ENCODE assay signal across 8 mouse cellular contexts in the genomic region with DNA sequence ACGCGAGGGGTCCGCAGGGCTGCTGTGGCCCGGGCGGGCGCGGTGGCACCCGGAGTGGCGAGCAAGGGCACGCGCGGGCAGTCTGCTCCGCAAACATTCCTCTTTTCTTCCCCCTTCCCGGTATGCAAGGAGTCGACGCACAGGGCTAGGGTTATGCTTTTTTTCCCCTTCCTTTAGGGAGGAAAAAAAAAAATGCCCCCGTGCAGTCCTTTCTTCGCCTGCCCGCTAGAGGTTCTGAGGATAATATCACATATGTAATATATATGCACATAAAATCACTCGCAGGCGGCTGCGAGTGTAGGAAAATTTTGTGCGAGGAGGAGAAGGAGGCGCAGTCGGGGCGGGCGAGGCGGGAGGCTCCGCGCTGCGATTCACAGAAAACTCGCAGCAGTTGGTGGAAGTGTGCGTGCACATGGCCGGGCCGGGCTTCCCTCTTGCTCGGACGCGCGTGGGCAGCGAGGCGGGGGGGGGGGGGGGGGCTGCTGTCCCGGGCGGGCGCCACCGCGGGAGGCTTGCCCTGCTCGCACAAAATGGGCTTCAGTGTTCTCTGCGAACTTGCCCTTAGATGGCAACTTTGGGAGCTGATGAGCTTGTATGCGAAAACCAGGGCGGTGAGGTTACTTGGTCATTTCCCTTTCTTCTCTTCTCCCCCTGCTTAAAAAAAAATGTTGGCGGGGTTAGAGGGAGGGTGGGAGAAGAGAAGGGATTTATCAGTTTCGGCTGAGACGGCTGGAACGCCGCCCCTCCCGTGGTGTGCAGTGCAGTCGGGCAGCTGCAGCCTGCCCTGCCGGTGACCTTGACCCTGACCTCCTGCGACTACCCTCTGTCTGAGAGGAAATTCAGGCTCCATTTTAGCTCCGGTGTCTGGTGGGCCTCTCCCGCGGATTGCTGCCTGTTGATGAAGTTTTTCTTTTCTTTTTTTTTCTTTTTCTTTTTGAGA. TPM values are rescaled to one million over a fixed set of nuclear protein-coding genes. Genes with fewer than 3 reads are reported as not detected.
DNase-seq lines count a peak whose midpoint lies in the region; ATAC-seq and TF ChIP-seq lines count a peak whose summit lies in the region.

No protein-coding gene starts in this region.

- ATAC-seq in forebrain, embryonic 13.5 days = 0 out of 2 replicates have a peak, but pooled peaks have one; percentile 0
- ATAC-seq in heart, postnatal 0 days (ENCODE audit: insufficient read depth, low read depth) = peak; percentile 21

- under 1% methylated on average over 47 of the region's 62 CpGs for WGBS in forebrain, embryonic 13.5 days
- under 1% methylated on average over 54 of the region's 62 CpGs for WGBS in heart, postnatal 0 days
- WGBS in olfactory bulb, adult 2 months = 2% methylated on average over 55 of the region's 62 CpGs

- DNase-seq in brain, embryonic 18.5 days (ENCODE audit: low read depth, low spot score) = peak; percentile 20
- peak; percentile 83 for DNase-seq in heart, postnatal 0 days (ENCODE audit: low spot score)
- DNase-seq in layer of hippocampus, adult 18-20 months (ENCODE audit: low spot score in 2 of 2) = peak; percentile 23 to 53
- peak; percentile 26 to 44 for DNase-seq in lung, adult 18-20 months
- peak; percentile 20 to 23 for DNase-seq in thymus, postnatal 10 days (ENCODE audit: low spot score in 2 of 2)

- H3K9ac ChIP-seq in forebrain, embryonic 13.5 days = peak overlapping the region; percentile 98
- H3K9ac ChIP-seq in heart, postnatal 0 days (replicated peaks; ENCODE audit: low read depth, low read length) = peak overlapping the region; percentile 93

- H3K27ac ChIP-seq in forebrain, embryonic 13.5 days = peak overlapping the region; percentile 98
- peak overlapping the region; percentile 100 for H3K27ac ChIP-seq in heart, postnatal 0 days (ENCODE audit: low read depth)
- peak overlapping the region; percentile 96 for H3K27ac ChIP-seq in olfactory bulb, adult 2 months (ENCODE audit: insufficient read depth, low read depth, low read length)

- peaks cover 4% of the 10 kb centered on the region; the same call in 1 of the 2 replicates for H3K36me3 ChIP-seq in E14TG2a.4 (ENCODE audit: insufficient read depth, low read length)
- no peaks in the 10 kb centered on the region for H3K36me3 ChIP-seq in forebrain, embryonic 13.5 days (ENCODE audit: poor library complexity, severe bottlenecking)
- H3K36me3 ChIP-seq in heart, postnatal 0 days (replicated peaks; ENCODE audit: control insufficient read depth, insufficient read depth, low read length) = no peaks in the 10 kb centered on the region

- peak; percentile 74 for TF ChIP-seq EP300 in heart, postnatal 0 days (IDR thresholded peaks at IDR 0.05; ENCODE audit: low read depth)

- H3K4me1 ChIP-seq in E14TG2a.4 (replicated peaks; ENCODE audit: low read depth, low read length) = peaks cover 53% of the 10 kb centered on the region
- H3K4me1 ChIP-seq in forebrain, embryonic 13.5 days = peaks cover 36% of the 10 kb centered on the region
- peaks cover 24% of the 10 kb centered on the region for H3K4me1 ChIP-seq in heart, postnatal 0 days (ENCODE audit: control insufficient read depth, insufficient read depth)
- H3K4me1 ChIP-seq in olfactory bulb, adult 2 months (ENCODE audit: control insufficient read depth, insufficient read depth, low read length) = peaks cover 3% of the 10 kb centered on the region; the same call in 1 of the 2 replicates

- no peak for TF ChIP-seq CTCF in E14TG2a.4 (conservative IDR thresholded peaks at IDR 0.05; ENCODE audit: low read length)
- TF ChIP-seq CTCF in heart, postnatal 0 days (IDR thresholded peaks at IDR 0.05; ENCODE audit: low read depth) = no peak
- TF ChIP-seq CTCF in olfactory bulb, adult 2 months (IDR thresholded peaks at IDR 0.05; ENCODE audit: insufficient read depth, low read depth, low read length) = no peak

- peak overlapping the region; percentile 89 for H3K4me3 ChIP-seq in E14TG2a.4 (replicated peaks; ENCODE audit: low read length)
- peak overlapping the region; percentile 93 for H3K4me3 ChIP-seq in forebrain, embryonic 13.5 days
- peak overlapping the region; percentile 89 for H3K4me3 ChIP-seq in heart, postnatal 0 days (ENCODE audit: low read depth, low read length)
- peak overlapping the region; percentile 63 for H3K4me3 ChIP-seq in olfactory bulb, adult 2 months (ENCODE audit: insufficient read depth, low read depth, low read length)

- peak overlapping the region; percentile 84 for H3K4me2 ChIP-seq in forebrain, embryonic 13.5 days
- H3K4me2 ChIP-seq in heart, postnatal 0 days (ENCODE audit: low read depth, low read length) = peak overlapping the region; percentile 69

- H3K9me3 ChIP-seq in E14TG2a.4 (ENCODE audit: low read length) = no peaks in the 10 kb centered on the region
- H3K9me3 ChIP-seq in forebrain, embryonic 13.5 days (replicated peaks) = no peaks in the 10 kb centered on the region
- no peaks in the 10 kb centered on the region for H3K9me3 ChIP-seq in heart, postnatal 0 days (replicated peaks; ENCODE audit: control insufficient read depth, low read length)

- no peaks in the 10 kb centered on the region for H3K27me3 ChIP-seq in E14TG2a.4 (ENCODE audit: insufficient read depth, low read length)
- H3K27me3 ChIP-seq in forebrain, embryonic 13.5 days = no peaks in the 10 kb centered on the region
- no peaks in the 10 kb centered on the region for H3K27me3 ChIP-seq in heart, postnatal 0 days (ENCODE audit: control insufficient read depth, insufficient read depth, low read length)

- TF ChIP-seq POLR2A in olfactory bulb, adult 2 months (IDR thresholded peaks at IDR 0.05; ENCODE audit: insufficient read depth, low read depth, low read length) = no peak

RNA-seq across cellular contexts. Expression of gene Zfp827, which starts 2.4 kb away (rescaled TPM):
- polyA plus RNA-seq in forebrain, embryonic 13.5 days (2015; fragmentation: Nextera tagmentation; extraction: Ambion mirVana) = 10.2 and 10.3 TPM in 2 replicates
- 22.7 and 25.2 TPM in 2 replicates for total RNA-seq in heart, postnatal 0 days (2014; rRNA removed; ENCODE audit: low replicate concordance)
- 4.2 and 4.8 TPM in 2 replicates for polyA plus RNA-seq in heart, postnatal 0 days (2015; fragmentation: Nextera tagmentation; extraction: Ambion mirVana)
- 10 to 100 TPM; 30.5 to 31.1 TPM for total RNA-seq in layer of hippocampus, adult 18-20 months (2021)
- polyA plus RNA-seq in olfactory bulb, adult 2 months (2012; ENCODE audit: insufficient read depth, insufficient read length, low replicate concordance, missing spikeins) = not detected in 2 replicates

Comparison
In these comparisons a context has a peak if more than half of its experiments do, and no peak if none do; other contexts are left out.
1. Peak in every context shown above with its lines: DNase-seq, ATAC-seq, H3K4me3 ChIP-seq and H3K27ac ChIP-seq.
2. DNase-seq: peak in every context shown above with its lines; median percentile 83 in heart, postnatal 0 days; 38 in layer of hippocampus, adult 18-20 months; 35 in lung, adult 18-20 months; 22 in thymus, postnatal 10 days; 20 in brain, embryonic 18.5 days.